Mouse (Mus musculus): ENCODE measurements at regions not wholly inside any gene's neighbourhood (a gene's known extent, or its start where the extent isn't known, plus 50 kb on each side); places are given as distances from the start of the nearest gene placed in this dataset.

- Histone ChIP-seq H3K4me1 (ENCODE audit: control insufficient read depth, insufficient read depth, low read length) (no peaks in the 10 kb centered on the region), H3K36me3 (ENCODE audit: control insufficient read depth, insufficient read depth, low read length) (no peaks in the 10 kb centered on the region), H3K27me3 (replicated peaks; ENCODE audit: control insufficient read depth, insufficient read depth, low read length) (no peaks in the 10 kb centered on the region), H3K27ac (ENCODE audit: insufficient read depth, low read depth, low read length) (no peak overlapping the region), H3K4me3 (ENCODE audit: insufficient read depth, low read depth, low read length) (no peak overlapping the region)
- no peak for TF ChIP-seq CTCF (conservative IDR thresholded peaks at IDR 0.05; ENCODE audit: insufficient read depth, insufficient read length, low read depth, low read length)
- TF ChIP-seq POLR2A (IDR thresholded peaks at IDR 0.05; ENCODE audit: low read depth, low read length): no peak
- no peak for DNase-seq
- 84% methylated on average over 8 of the region's 8 CpGs for WGBS
These were observed 132.7 kb downstream of the Otoa start for GRCm38 (mm10) chr7:121214181-121214580.

GRCm38 (mm10) chr7:121215032-121215431, 133.6 kb downstream of the Otoa start:
- H3K36me3 ChIP-seq (ENCODE audit: control insufficient read depth, insufficient read depth, low read length): no peaks in the 10 kb centered on the region
- TF ChIP-seq CTCF (conservative IDR thresholded peaks at IDR 0.05; ENCODE audit: insufficient read depth, insufficient read length, low read depth, low read length) (no peak), POLR2A (IDR thresholded peaks at IDR 0.05; ENCODE audit: low read depth, low read length) (no peak)
- WGBS: 63% methylated on average over 3 of the region's 3 CpGs
- no peaks in the 10 kb centered on the region for H3K27me3 ChIP-seq (replicated peaks; ENCODE audit: control insufficient read depth, insufficient read depth, low read length)
- H3K4me1 ChIP-seq (ENCODE audit: control insufficient read depth, insufficient read depth, low read length): no peaks in the 10 kb centered on the region
- H3K4me3 ChIP-seq (ENCODE audit: insufficient read depth, low read depth, low read length): no peak overlapping the region
- no peak for DNase-seq
- no peak overlapping the region for H3K27ac ChIP-seq (ENCODE audit: insufficient read depth, low read depth, low read length)

- DNase-seq: no peak
- Histone ChIP-seq H3K36me3 (ENCODE audit: control insufficient read depth, insufficient read depth, low read length) (no peaks in the 10 kb centered on the region), H3K27ac (ENCODE audit: insufficient read depth, low read depth, low read length) (no peak overlapping the region), H3K27me3 (replicated peaks; ENCODE audit: control insufficient read depth, insufficient read depth, low read length) (no peaks in the 10 kb centered on the region), H3K4me1 (ENCODE audit: control insufficient read depth, insufficient read depth, low read length) (no peaks in the 10 kb centered on the region), H3K4me3 (ENCODE audit: insufficient read depth, low read depth, low read length) (no peak overlapping the region)
- WGBS: 60% methylated on average over 1 of the region's 1 CpGs
- TF ChIP-seq POLR2A (IDR thresholded peaks at IDR 0.05; ENCODE audit: low read depth, low read length): no peak
- TF ChIP-seq CTCF (conservative IDR thresholded peaks at IDR 0.05; ENCODE audit: insufficient read depth, insufficient read length, low read depth, low read length): no peak
These were observed 134.3 kb downstream of the Otoa start for GRCm38 (mm10) chr7:121215735-121216134.

GRCm38 (mm10) chr7:121218031-121218430, 136.6 kb downstream of the Otoa start:
- no peak for TF ChIP-seq POLR2A (IDR thresholded peaks at IDR 0.05; ENCODE audit: low read depth, low read length)
- no peak for TF ChIP-seq CTCF (conservative IDR thresholded peaks at IDR 0.05; ENCODE audit: insufficient read depth, insufficient read length, low read depth, low read length)
- DNase-seq: no peak
- H3K27ac ChIP-seq (ENCODE audit: insufficient read depth, low read depth, low read length): no peak overlapping the region
- WGBS: 52% methylated on average over 10 of the region's 10 CpGs
- no peaks in the 10 kb centered on the region for H3K27me3 ChIP-seq (replicated peaks; ENCODE audit: control insufficient read depth, insufficient read depth, low read length)
- no peaks in the 10 kb centered on the region for H3K4me1 ChIP-seq (ENCODE audit: control insufficient read depth, insufficient read depth, low read length)
- no peak overlapping the region for H3K4me3 ChIP-seq (ENCODE audit: insufficient read depth, low read depth, low read length)
- H3K36me3 ChIP-seq (ENCODE audit: control insufficient read depth, insufficient read depth, low read length): no peaks in the 10 kb centered on the region

- no peaks in the 10 kb centered on the region for H3K4me1 ChIP-seq (ENCODE audit: control insufficient read depth, insufficient read depth, low read length)
- no peak for DNase-seq
- no peaks in the 10 kb centered on the region for H3K36me3 ChIP-seq (ENCODE audit: control insufficient read depth, insufficient read depth, low read length)
- no peaks in the 10 kb centered on the region; the same call in 1 of the 2 replicates for H3K27me3 ChIP-seq (replicated peaks; ENCODE audit: control insufficient read depth, insufficient read depth, low read length)
- H3K4me3 ChIP-seq (ENCODE audit: insufficient read depth, low read depth, low read length): no peak overlapping the region
- 91% methylated on average over 7 of the region's 7 CpGs for WGBS
- H3K27ac ChIP-seq (ENCODE audit: insufficient read depth, low read depth, low read length): no peak overlapping the region
- TF ChIP-seq CTCF (conservative IDR thresholded peaks at IDR 0.05; ENCODE audit: insufficient read depth, insufficient read length, low read depth, low read length) (no peak), POLR2A (IDR thresholded peaks at IDR 0.05; ENCODE audit: low read depth, low read length) (no peak)
These were observed 139.7 kb downstream of the Otoa start for GRCm38 (mm10) chr7:121221158-121221557.

GRCm38 (mm10) chr7:121231881-121232280, 150.4 kb downstream of the Otoa start:
- WGBS: 76% methylated on average over 3 of the region's 3 CpGs
- TF ChIP-seq POLR2A (IDR thresholded peaks at IDR 0.05; ENCODE audit: low read depth, low read length) (no peak), CTCF (conservative IDR thresholded peaks at IDR 0.05; ENCODE audit: insufficient read depth, insufficient read length, low read depth, low read length) (no peak)

GRCm38 (mm10) chr7:121234831-121235230, 153.4 kb downstream of the Otoa start:
- DNase-seq: no peak
- H3K36me3 ChIP-seq (ENCODE audit: control insufficient read depth, insufficient read depth, low read length): no peaks in the 10 kb centered on the region
- H3K4me1 ChIP-seq (ENCODE audit: control insufficient read depth, insufficient read depth, low read length): no peaks in the 10 kb centered on the region
- H3K27ac ChIP-seq (ENCODE audit: insufficient read depth, low read depth, low read length): no peak overlapping the region
- WGBS: 66% methylated on average over 6 of the region's 6 CpGs
- H3K27me3 ChIP-seq (replicated peaks; ENCODE audit: control insufficient read depth, insufficient read depth, low read length): no peaks in the 10 kb centered on the region
- TF ChIP-seq POLR2A (IDR thresholded peaks at IDR 0.05; ENCODE audit: low read depth, low read length) (no peak), CTCF (conservative IDR thresholded peaks at IDR 0.05; ENCODE audit: insufficient read depth, insufficient read length, low read depth, low read length) (no peak)
- no peak overlapping the region for H3K4me3 ChIP-seq (ENCODE audit: insufficient read depth, low read depth, low read length)

More at GRCm38 (mm10) chr7:121231881-121232280, 150.4 kb downstream of the Otoa start:
- no peaks in the 10 kb centered on the region for H3K27me3 ChIP-seq (replicated peaks; ENCODE audit: control insufficient read depth, insufficient read depth, low read length)
- no peak overlapping the region for H3K4me3 ChIP-seq (ENCODE audit: insufficient read depth, low read depth, low read length)
- no peaks in the 10 kb centered on the region for H3K4me1 ChIP-seq (ENCODE audit: control insufficient read depth, insufficient read depth, low read length)
- no peaks in the 10 kb centered on the region for H3K36me3 ChIP-seq (ENCODE audit: control insufficient read depth, insufficient read depth, low read length)
- no peak overlapping the region for H3K27ac ChIP-seq (ENCODE audit: insufficient read depth, low read depth, low read length)
- no peak for DNase-seq

Data from kidney, adult 2 months (tissue).